Mouse (Mus musculus) cerebellum, adult 11 months (tissue): ENCODE results near the gene Zbtb25.

Experiments used
- DNase-seq: peaks from one replicate; pipeline ENCODE4 v3.0.0; 2022

Gene Zbtb25

DNA sequence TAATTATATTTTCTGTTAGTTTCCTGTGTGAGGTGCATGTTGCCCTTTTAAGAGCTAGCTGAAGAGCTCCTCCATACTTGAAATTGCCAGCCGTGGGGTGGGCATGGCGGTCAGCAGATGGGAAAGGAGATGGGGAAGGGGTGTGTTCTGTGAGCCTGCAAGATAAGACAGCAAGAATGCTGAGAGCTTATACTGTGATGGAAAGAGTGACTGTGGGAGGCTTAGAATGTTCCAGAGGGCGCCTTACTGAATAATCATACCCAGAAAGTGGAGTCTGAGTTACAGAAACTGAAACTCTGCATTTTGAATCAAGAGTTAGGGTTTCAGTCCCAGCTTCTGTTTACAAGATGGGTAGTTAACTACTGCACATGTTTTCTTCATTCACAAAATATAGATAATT is 6.1 kb upstream of the Zbtb25 start:
- no peak for DNase-seq

- no peak for DNase-seq
These were observed 5.5 kb upstream of the Zbtb25 start for GRCm38 (mm10) chr12:76374911-76375310.

DNA sequence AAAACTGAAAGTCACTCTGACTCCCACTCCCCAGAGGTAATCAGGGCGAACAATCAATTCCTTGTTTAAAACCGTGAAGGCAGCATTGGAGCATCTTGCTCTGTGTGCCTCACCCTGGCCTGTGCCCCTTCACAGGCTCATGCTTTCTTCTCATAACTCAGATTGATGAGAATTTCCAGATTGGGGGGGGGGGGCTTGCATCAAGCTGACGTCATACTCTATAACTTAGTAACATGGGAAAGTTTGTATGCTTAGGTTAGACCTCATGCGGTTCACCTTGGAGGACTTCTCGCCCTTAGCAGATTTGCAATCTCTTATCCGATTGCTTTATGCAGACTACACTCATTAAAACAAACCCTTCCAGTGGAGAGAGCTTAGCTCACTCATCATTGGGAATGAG is 4.6 kb upstream of the Zbtb25 start:
- DNase-seq = no peak

DNA sequence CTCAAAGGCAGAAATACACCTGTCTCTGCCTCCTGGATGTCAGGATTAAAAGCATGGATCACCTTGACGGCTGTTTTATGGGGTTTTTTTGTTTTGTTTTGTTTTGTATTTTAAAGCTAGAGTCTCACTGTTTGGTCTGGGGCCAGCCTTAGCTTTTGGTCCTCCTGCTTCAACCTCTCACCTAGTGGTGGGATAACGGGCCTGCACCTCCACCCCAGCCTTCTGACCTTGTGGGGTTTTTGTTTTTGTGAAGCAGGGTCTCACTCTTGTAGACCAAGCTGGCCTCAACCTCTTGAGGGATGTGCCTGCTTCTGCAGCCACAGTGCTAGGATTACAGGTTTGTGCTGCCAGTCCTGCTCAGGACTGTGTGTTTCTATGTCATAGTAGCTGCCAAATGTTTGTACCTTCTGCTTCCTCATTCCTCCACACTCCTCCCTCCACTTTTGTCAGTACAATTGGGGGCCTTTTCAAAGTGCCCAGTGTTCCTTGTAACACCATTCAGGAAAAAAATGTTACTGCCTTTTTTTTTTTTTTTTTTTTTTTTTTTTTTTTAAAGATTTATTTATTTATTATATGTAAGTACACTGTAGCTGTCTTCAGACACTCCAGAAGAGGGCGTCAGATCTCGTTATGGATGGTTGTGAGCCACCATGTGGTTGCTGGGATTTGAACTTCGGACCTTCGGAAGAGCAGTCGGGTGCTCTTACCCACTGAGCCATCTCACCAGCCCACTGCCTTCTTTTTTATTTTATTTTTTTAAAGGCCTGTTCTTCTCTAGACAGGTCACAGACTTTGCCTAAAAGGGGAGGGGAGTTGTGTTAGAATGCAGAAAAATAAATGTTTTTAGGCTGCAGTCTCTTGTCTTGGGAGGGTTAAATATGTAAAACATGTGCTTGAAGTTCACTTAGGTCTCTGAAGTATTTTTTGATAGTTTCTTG is 3.7 kb upstream of the Zbtb25 start:
- no peak for DNase-seq

GRCm38 (mm10) chr12:76372046-76372445 is 2.6 kb upstream of the Zbtb25 start:
- no peak for DNase-seq

- peak; percentile 51 for DNase-seq
These were observed 1.6 kb upstream of the Zbtb25 start for GRCm38 (mm10) chr12:76370831-76371571.

DNA sequence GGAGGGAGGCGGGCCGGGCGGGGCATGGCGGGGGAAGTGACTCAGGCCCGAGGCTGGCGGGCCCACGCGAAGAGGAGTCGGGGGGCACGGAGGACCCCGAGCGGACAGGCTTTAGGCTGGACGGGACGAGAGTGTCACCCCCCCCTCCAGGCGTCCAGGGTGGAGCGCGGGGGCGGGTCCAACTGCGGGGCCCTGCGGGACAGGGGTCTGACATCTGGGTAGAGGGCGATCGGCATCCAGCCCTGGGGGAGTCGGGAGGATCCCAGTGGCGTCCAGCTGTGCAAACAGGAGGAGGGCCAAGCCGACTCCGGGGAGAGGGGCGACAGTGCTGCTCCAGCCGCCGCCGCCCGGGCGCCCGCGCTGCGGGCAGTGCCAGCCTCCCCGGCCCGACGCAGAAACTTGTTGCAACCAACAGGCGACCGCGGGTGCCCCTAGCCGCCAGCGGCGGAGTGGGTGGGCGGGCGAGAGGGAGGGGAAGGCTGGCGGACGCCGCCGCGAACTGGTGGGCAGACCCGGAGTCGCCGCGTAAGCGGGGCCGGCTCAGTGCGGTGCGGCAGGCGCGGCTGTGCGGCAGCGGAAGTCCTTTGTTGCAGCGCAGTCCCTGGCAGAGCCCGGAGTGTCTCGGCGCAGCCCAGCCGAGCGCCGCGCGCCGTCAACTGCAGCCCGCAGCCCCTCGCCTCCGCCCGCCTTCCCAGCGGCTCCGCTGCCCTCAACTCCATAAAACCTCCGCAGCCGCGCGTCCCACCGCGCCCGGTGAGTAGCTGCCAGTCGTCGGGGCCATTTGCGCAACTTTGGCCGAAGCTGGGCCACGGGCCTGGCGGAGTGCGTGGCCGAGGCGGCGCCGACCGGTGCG is 802 bp upstream of the Zbtb25 start, which contains the start of gene Zbtb1:
Gene Zbtb1 (plus strand): TSS at position 289 of the 853 bp plus-strand sequence.
- peak; percentile 74 for DNase-seq

DNA sequence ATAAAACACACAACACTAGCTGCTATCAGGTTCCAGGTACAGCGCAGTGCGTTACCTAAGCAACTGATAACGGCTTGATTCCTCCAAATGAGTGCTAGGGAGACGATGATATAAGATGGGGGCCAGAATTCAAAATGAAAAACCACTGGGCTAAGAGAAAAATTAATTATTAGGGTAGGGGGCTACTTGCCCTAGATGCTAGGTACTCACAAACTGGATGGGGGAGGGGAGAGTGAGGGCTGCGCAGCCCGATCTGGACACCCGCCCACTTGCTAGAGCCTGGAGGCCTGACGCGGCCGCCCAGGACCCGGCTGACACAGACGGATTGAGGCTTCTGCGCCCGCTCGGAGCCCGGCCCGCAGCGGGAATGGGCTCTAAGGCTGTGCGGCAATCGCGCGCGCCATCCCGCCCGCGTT is 604 bp downstream of the Zbtb25 start:
- no peak for DNase-seq

DNA sequence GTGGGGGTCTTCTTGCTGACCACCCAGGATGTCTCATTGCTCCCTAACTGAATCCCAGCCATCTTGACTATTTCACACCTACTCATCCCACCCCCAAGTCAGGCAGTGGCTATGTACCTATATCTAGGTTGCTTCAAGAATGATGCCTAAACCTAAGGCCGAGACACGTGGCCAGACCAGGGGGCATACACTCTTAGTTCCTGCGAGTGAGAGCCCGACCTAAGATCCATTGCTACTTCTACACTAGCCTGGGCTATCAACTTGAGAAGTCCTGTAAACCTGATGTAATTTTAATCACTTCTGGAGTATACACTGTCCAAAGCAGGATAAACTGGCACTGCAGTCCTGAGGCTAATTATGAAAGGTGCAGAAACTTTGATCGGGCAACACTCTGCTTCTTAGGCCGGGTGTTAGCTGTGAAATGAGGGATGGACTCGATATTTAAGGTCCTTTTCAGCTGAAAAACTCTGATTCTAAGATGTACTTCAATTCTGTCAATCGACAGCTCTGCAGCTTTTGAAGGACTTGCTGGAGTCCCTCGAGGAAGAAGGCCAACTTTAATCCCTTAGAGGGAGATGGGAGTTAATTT is 1.1 kb downstream of the Zbtb25 start:
- DNase-seq = no peak

- peak; percentile 31 for DNase-seq
These were observed 2.1 kb downstream of the Zbtb25 start for GRCm38 (mm10) chr12:76367096-76367995.

DNA sequence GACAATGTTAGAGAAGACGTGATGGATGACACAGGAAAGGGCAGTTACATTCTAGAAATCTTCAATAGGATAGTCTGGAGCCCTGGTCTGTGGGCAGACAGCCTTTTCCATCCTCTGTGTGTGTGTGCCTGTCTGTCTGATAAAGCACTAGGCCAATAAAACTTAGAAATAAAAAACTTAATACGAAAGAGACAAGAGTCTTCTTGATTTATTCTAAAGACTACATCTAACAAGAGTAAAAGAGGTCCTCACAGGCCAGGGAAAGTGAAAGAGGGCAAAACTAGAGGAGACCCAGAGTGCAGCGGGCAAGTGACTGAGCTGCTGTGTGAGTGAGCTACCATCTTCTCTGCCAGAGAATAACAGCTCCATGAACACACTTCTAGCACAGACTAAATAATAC is 3.1 kb downstream of the Zbtb25 start:
- no peak for DNase-seq

DNA sequence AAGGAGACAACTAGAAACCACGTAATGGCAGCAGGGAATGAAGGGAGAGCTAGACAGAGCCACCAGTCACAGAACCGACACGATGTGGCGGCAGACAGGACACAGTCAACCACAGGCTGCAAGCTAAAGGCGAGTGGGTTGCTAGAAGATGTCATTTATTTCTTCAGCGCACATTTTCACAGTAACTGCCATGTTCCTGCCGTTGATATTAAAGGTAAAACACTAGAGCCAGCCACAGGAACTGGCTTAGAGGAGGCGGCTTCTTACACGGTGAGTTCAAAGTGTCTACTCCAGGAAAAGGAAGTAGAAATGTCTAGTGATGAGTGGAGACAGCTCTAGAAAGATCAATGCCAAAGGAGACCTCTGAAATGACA is 7.1 kb downstream of the Zbtb25 start:
- DNase-seq = no peak

DNA sequence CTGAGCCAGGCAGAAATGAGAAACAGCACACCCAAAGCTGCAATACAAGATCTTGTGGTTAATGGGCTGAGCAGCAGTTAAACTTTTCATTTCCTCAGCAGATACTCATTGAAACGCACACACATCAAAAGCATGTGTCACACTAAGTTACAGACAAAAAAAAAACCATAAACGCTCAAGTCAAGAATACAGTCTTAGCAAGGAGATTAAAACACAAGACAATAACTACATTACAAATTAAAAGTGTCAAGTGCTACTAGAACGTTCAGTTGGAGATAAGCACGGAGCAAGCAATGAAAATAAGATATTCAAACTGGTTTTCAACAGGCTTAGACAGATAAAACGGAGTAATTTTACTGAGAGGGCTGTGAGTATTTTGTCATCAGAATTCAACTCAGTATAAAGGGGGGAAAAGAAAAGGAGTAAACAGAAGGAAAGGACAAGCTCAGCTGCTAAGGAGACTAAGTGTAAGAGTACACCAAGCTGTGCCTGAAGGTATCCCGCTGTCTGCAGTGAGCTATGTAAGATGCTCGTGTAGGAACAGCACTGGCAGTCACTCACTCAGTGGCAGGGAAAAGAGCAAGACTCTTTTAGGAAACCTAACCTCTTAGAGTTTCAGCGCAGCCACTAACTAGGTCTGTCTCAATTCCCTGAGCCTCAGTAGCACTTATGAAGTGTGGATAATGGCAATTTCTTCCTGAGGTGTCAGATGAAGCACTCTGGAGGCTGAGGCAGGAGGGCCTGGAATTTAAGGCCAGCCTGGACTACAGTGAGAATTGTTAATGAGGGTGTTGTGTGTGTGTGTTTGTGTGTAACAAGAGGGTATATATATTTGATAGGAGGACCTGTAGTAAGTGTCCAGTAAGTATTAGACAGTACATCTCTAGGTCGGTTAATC is 7.7 kb downstream of the Zbtb25 start:
- DNase-seq = no peak

GRCm38 (mm10) chr12:76360868-76361267 is 8.5 kb downstream of the Zbtb25 start:
- DNase-seq = no peak

DNA sequence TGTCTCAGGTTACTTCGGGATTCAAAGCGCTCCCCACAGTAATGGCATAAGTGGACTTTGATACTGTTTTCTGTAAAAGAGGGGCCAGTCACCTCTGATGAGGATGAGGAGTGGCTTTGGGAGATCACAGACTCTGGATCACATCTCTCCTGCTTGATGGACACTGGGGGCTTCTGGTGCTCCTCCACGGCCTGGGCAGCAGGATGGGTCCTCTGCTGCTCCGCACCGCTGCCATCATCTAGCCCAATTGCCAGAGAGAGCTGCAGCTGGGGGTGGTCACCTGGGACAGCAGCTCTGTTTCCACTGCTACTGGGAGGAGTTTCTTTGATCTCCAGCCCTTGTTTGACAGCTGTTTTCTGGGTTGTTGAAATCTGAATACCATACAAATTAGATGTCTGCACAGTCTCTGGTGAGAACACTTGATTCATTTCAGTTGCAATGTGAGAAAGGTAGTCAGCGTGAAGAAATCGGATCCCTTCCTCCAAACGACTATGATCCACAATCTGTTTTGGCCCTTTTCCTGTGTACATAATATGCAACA is 19.7 kb downstream of the Zbtb25 start:
- no peak for DNase-seq

- DNase-seq = no peak
These were observed 23.5 kb downstream of the Zbtb25 start for GRCm38 (mm10) chr12:76345759-76346455.

GRCm38 (mm10) chr12:76341080-76341479 is 28.3 kb downstream of the Zbtb25 start:
- DNase-seq = peak; percentile 33

DNA sequence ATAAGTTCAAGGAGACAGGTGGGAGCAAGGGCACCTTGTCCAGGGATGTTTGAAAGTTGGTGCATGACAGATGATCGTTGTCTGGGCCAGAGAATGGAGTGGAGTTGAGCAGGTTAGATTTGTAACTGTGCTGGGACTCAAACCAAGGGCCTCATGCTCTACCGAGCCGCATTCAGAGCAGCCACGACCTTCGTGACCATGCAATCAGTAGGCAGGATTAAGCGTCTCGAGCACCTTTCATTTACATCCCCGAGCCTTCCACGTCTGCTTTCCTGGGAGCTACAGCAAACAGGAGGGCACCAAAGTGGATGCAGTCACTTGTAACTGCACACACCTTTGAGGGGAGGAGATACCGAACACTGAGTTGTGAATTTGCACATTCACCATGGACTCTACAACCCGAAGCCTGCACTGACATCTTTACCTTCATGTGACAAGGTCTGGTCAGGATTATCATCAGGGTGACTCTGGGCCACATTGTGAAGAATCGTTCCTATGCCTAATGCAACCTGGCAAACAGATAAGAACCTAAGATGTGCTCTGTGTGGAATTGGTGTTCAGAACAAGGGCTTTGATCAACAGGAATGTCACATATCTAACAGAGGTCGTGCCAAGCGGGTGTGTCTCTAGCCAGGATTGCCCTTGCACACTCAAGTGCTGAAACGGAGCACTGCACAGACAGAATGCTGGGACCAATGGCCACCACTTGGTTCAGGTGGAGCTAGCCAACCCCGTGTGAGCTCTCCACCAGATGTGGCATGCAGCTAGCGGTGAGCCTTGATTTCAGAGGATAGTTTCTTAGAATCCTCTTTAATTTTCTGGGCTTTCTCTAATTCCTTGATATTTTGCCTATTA is 33.1 kb downstream of the Zbtb25 start:
- DNase-seq = no peak

DNA sequence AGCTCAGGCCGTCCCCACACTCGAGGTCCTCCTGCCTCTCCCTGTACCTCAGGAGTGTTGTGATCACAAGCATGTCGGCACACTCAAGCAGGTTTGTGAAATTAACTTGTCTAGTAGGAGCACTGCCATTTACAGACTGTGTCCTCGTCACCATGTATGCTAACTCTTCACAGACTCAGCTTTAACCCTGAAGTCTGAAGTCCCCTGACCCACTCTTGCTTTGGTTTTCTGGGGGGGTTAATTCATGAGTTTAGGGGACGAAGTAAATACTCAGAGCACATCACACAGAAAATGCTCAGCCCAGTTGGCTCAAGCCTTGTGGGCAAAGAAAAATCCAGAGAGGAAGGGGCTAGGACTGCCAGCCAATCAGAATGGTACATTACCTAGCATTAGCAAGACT is 33.8 kb downstream of the Zbtb25 start:
- no peak for DNase-seq
